Mouse (Mus musculus) embryonic facial prominence, embryonic 13.5 days (tissue): ENCODE measurements around the gene Cntn4. TPM values are rescaled to one million over a fixed set of nuclear protein-coding genes. Genes with fewer than 3 reads are reported as not detected.
A peak's percentile ranks its signal among the peaks of the same experiment; 100 is the strongest.

Source experiments
- ATAC-seq: fragments of 200-750 bp; cut with Nextera tagmentation; 2 replicates; pipeline ENCODE4 v1.8.0; 2017; ENCODE audit warnings: low read depth; ENCODE audit not compliant: insufficient number of reproducible peaks, insufficient read depth, low FRiP score, low TSS enrichment
- H3K27ac ChIP-seq: fragments of 300-500 bp; sonication (generic); 2 replicates; pipeline ENCODE4 v1.5.1; 2015; ENCODE audit warnings: moderate library complexity, mild to moderate bottlenecking, inconsistent platforms
- H3K27me3 ChIP-seq: fragments of 300-500 bp; sonication (generic); 2 replicates; pipeline ENCODE4 v1.6.1; 2015; ENCODE audit warnings: mild to moderate bottlenecking, inconsistent platforms
- H3K36me3 ChIP-seq: fragments of 300-500 bp; sonication (generic); 2 replicates; pipeline ENCODE4 v1.6.1; 2015; ENCODE audit warnings: mild to moderate bottlenecking, inconsistent platforms
- H3K4me1 ChIP-seq: fragments of 300-500 bp; sonication (generic); 2 replicates; pipeline ENCODE4 v1.6.1; 2015; ENCODE audit warnings: inconsistent platforms
- H3K4me2 ChIP-seq: fragments of 300-500 bp; sonication (generic); 2 replicates; pipeline ENCODE4 v1.6.1; 2015; ENCODE audit warnings: moderate library complexity, mild to moderate bottlenecking, inconsistent platforms
- H3K4me3 ChIP-seq: fragments of 300-500 bp; sonication (generic); 2 replicates; pipeline ENCODE4 v1.5.1; 2015; ENCODE audit warnings: mild to moderate bottlenecking, inconsistent platforms
- H3K9ac ChIP-seq: fragments of 300-500 bp; sonication (generic); 2 replicates; pipeline ENCODE4 v1.6.1; 2015; ENCODE audit warnings: mild to moderate bottlenecking, inconsistent platforms
- H3K9me3 ChIP-seq: fragments of 300-500 bp; sonication (generic); 2 replicates; pipeline ENCODE4 v1.6.1; 2016; ENCODE audit warnings: inconsistent platforms
- WGBS: fragments of 180-500 bp; shearing (Covaris S2); methylation state at CpG from one replicate; pipeline ENCODE4 v1.1.7; 2015; ENCODE audit warnings: mixed read lengths; 5-methylcytosine and 5-hydroxymethylcytosine counted together
- polyA plus RNA-seq: library from polyadenylated mRNA; unstranded; fragments of >200 nt; fragmentation: Nextera tagmentation; extraction: Ambion mirVana; gene quantifications from 2 replicates; pipeline ENCODE4 v1.2.1, GENCODE M21; 2015

The Cntn4 gene
- polyA plus RNA-seq, 1 experiment from 2014 or later = 13.3 TPM

- Histone ChIP-seq H3K9me3 (no peaks in the 10 kb centered on the region), H3K27ac (no peak overlapping the region), H3K36me3 (no peaks in the 10 kb centered on the region), H3K27me3 (no peaks in the 10 kb centered on the region), H3K9ac (no peak overlapping the region), H3K4me3 (no peak overlapping the region), H3K4me1 (no peaks in the 10 kb centered on the region), H3K4me2 (no peak overlapping the region)
- 85% methylated on average over 4 of the region's 4 CpGs for WGBS
- no peak for ATAC-seq
These were observed 420.4 kb downstream of the Cntn4 start for GRCm38 (mm10) chr6:106097856-106098255.

GRCm38 (mm10) chr6:106118523-106119081 lies 441.1 kb downstream of the Cntn4 start:
- peak overlapping the region; percentile 55 for H3K27ac ChIP-seq
- H3K4me2 ChIP-seq = peak overlapping the region; percentile 60
- H3K36me3 ChIP-seq = no peaks in the 10 kb centered on the region
- no peaks in the 10 kb centered on the region for H3K4me1 ChIP-seq
- H3K9me3 ChIP-seq = no peaks in the 10 kb centered on the region
- 17% methylated on average over 15 of the region's 15 CpGs for WGBS
- ATAC-seq = peak; percentile 64
- peak overlapping the region; percentile 34 for H3K4me3 ChIP-seq
- H3K9ac ChIP-seq = 0 out of 2 replicates have a peak overlapping the region, but pooled peaks have one; percentile 52
- no peaks in the 10 kb centered on the region for H3K27me3 ChIP-seq

GRCm38 (mm10) chr6:106153530-106153929 lies 476.1 kb downstream of the Cntn4 start:
- H3K9me3 ChIP-seq = no peaks in the 10 kb centered on the region
- H3K36me3 ChIP-seq = no peaks in the 10 kb centered on the region
- no peak overlapping the region for H3K4me3 ChIP-seq
- H3K4me2 ChIP-seq = no peak overlapping the region
- no peaks in the 10 kb centered on the region for H3K27me3 ChIP-seq
- no peak for ATAC-seq
- no peak overlapping the region for H3K9ac ChIP-seq
- H3K27ac ChIP-seq = no peak overlapping the region
- no peaks in the 10 kb centered on the region for H3K4me1 ChIP-seq
- WGBS = 62% methylated on average over 2 of the region's 2 CpGs

GRCm38 (mm10) chr6:106155362-106155761 lies 477.9 kb downstream of the Cntn4 start:
- WGBS = 88% methylated on average over 3 of the region's 3 CpGs
- no peaks in the 10 kb centered on the region for H3K27me3 ChIP-seq
- H3K4me1 ChIP-seq = no peaks in the 10 kb centered on the region
- H3K36me3 ChIP-seq = no peaks in the 10 kb centered on the region
- H3K9ac ChIP-seq = no peak overlapping the region
- H3K9me3 ChIP-seq = no peaks in the 10 kb centered on the region
- no peak for ATAC-seq
- no peak overlapping the region for H3K27ac ChIP-seq
- H3K4me3 ChIP-seq = no peak overlapping the region
- no peak overlapping the region for H3K4me2 ChIP-seq

GRCm38 (mm10) chr6:106177546-106177945 lies 500.1 kb downstream of the Cntn4 start:
- Histone ChIP-seq H3K4me3 (no peak overlapping the region), H3K27me3 (no peaks in the 10 kb centered on the region), H3K9me3 (no peaks in the 10 kb centered on the region), H3K36me3 (no peaks in the 10 kb centered on the region), H3K4me1 (no peaks in the 10 kb centered on the region), H3K9ac (no peak overlapping the region), H3K4me2 (no peak overlapping the region), H3K27ac (no peak overlapping the region)
- WGBS = 83% methylated on average over 5 of the region's 5 CpGs
- ATAC-seq = no peak

GRCm38 (mm10) chr6:106181596-106181995 lies 504.1 kb downstream of the Cntn4 start:
- no peaks in the 10 kb centered on the region for H3K36me3 ChIP-seq
- no peak for ATAC-seq
- H3K27ac ChIP-seq = no peak overlapping the region
- H3K4me2 ChIP-seq = no peak overlapping the region
- WGBS = 81% methylated on average over 2 of the region's 2 CpGs
- no peak overlapping the region for H3K9ac ChIP-seq
- no peaks in the 10 kb centered on the region for H3K4me1 ChIP-seq
- H3K4me3 ChIP-seq = no peak overlapping the region
- H3K9me3 ChIP-seq = no peaks in the 10 kb centered on the region
- no peaks in the 10 kb centered on the region for H3K27me3 ChIP-seq

GRCm38 (mm10) chr6:106200974-106201373 lies 523.5 kb downstream of the Cntn4 start:
- H3K27me3 ChIP-seq = no peaks in the 10 kb centered on the region
- ATAC-seq = no peak
- no peaks in the 10 kb centered on the region for H3K36me3 ChIP-seq
- no peak overlapping the region for H3K27ac ChIP-seq
- no peak overlapping the region for H3K4me3 ChIP-seq
- 84% methylated on average over 1 of the region's 1 CpGs for WGBS
- no peaks in the 10 kb centered on the region for H3K9me3 ChIP-seq
- no peaks in the 10 kb centered on the region for H3K4me1 ChIP-seq
- H3K4me2 ChIP-seq = no peak overlapping the region
- no peak overlapping the region for H3K9ac ChIP-seq

GRCm38 (mm10) chr6:106207401-106207800 lies 529.9 kb downstream of the Cntn4 start:
- H3K4me2 ChIP-seq = no peak overlapping the region
- no peak for ATAC-seq
- no peaks in the 10 kb centered on the region for H3K9me3 ChIP-seq
- H3K4me3 ChIP-seq = no peak overlapping the region
- no peak overlapping the region for H3K27ac ChIP-seq
- H3K4me1 ChIP-seq = no peaks in the 10 kb centered on the region
- no peaks in the 10 kb centered on the region for H3K27me3 ChIP-seq
- H3K9ac ChIP-seq = no peak overlapping the region
- no peaks in the 10 kb centered on the region for H3K36me3 ChIP-seq

GRCm38 (mm10) chr6:106213071-106213470 lies 535.6 kb downstream of the Cntn4 start:
- 90% methylated on average over 4 of the region's 4 CpGs for WGBS
- H3K4me3 ChIP-seq = no peak overlapping the region
- no peaks in the 10 kb centered on the region for H3K36me3 ChIP-seq
- H3K9me3 ChIP-seq = no peaks in the 10 kb centered on the region
- H3K4me2 ChIP-seq = no peak overlapping the region
- H3K4me1 ChIP-seq = no peaks in the 10 kb centered on the region
- H3K27ac ChIP-seq = no peak overlapping the region
- ATAC-seq = no peak
- H3K9ac ChIP-seq = no peak overlapping the region
- H3K27me3 ChIP-seq = no peaks in the 10 kb centered on the region

GRCm38 (mm10) chr6:106237046-106237948 lies 559.8 kb downstream of the Cntn4 start:
- WGBS = 78% methylated on average over 12 of the region's 12 CpGs
- Histone ChIP-seq H3K27me3 (no peaks in the 10 kb centered on the region), H3K4me3 (no peak overlapping the region), H3K4me1 (no peaks in the 10 kb centered on the region), H3K4me2 (no peak overlapping the region), H3K9ac (no peak overlapping the region), H3K9me3 (no peaks in the 10 kb centered on the region), H3K27ac (no peak overlapping the region), H3K36me3 (no peaks in the 10 kb centered on the region)
- ATAC-seq = no peak

- ATAC-seq = no peak
- Histone ChIP-seq H3K9ac (no peak overlapping the region), H3K27ac (no peak overlapping the region), H3K36me3 (no peaks in the 10 kb centered on the region), H3K9me3 (no peaks in the 10 kb centered on the region), H3K4me1 (no peaks in the 10 kb centered on the region), H3K27me3 (no peaks in the 10 kb centered on the region), H3K4me2 (no peak overlapping the region), H3K4me3 (no peak overlapping the region)
- WGBS = 74% methylated on average over 1 of the region's 1 CpGs
These were observed 564.1 kb downstream of the Cntn4 start for GRCm38 (mm10) chr6:106241553-106241952.

- Histone ChIP-seq H3K4me2 (no peak overlapping the region), H3K27me3 (no peaks in the 10 kb centered on the region), H3K4me3 (no peak overlapping the region), H3K9me3 (no peaks in the 10 kb centered on the region), H3K27ac (no peak overlapping the region), H3K4me1 (no peaks in the 10 kb centered on the region), H3K9ac (no peak overlapping the region), H3K36me3 (no peaks in the 10 kb centered on the region)
- no peak for ATAC-seq
- WGBS = 95% methylated on average over 3 of the region's 3 CpGs
These were observed 585.9 kb downstream of the Cntn4 start for GRCm38 (mm10) chr6:106263396-106263795.
